Mouse (Mus musculus) heart, embryonic 13.5 days (tissue): Measurements from ENCODE around the gene Scn4a. TPM values are rescaled to one million over a fixed set of nuclear protein-coding genes. Genes with fewer than 3 reads are reported as not detected.
"Not testable (repeated sequence)": the region's sequence is repeated elsewhere in the genome, so short reads cannot be mapped to it uniquely, and the experiment has no call there.

ENCODE experiments used
- ATAC-seq: fragments of 200-750 bp; cut with Nextera tagmentation; 2 replicates; pipeline ENCODE4 v1.8.0; 2017; ENCODE audit warnings: moderate TSS enrichment; ENCODE audit not compliant: insufficient number of reproducible peaks, low FRiP score, low TSS enrichment; ENCODE audit errors: extremely low read depth
- H3K27ac ChIP-seq: fragments of 300-500 bp; sonication (generic); replicated peaks from 2 replicates; pipeline ENCODE4 v1.5.1; 2015; ENCODE audit warnings: moderate library complexity, mild to moderate bottlenecking, inconsistent platforms
- H3K27me3 ChIP-seq: fragments of 300-500 bp; sonication (generic); replicated peaks from 2 replicates; pipeline ENCODE4 v1.6.1; 2015; ENCODE audit warnings: mild to moderate bottlenecking, inconsistent platforms
- H3K36me3 ChIP-seq: fragments of 300-500 bp; sonication (generic); 2 replicates; pipeline ENCODE4 v1.6.1; 2015; ENCODE audit warnings: mild to moderate bottlenecking, inconsistent platforms
- H3K4me1 ChIP-seq: fragments of 300-500 bp; sonication (generic); 2 replicates; pipeline ENCODE4 v1.6.1; 2015; ENCODE audit warnings: inconsistent platforms
- H3K4me2 ChIP-seq: fragments of 300-500 bp; sonication (generic); 2 replicates; pipeline ENCODE4 v1.6.1; 2015; ENCODE audit warnings: inconsistent platforms, mild to moderate bottlenecking, moderate library complexity
- H3K4me3 ChIP-seq: fragments of 300-500 bp; sonication (generic); 2 replicates; pipeline ENCODE4 v1.5.1; 2015; ENCODE audit warnings: moderate library complexity, mild to moderate bottlenecking, inconsistent platforms
- H3K9ac ChIP-seq: fragments of 300-500 bp; sonication (generic); 2 replicates; pipeline ENCODE4 v1.6.1; 2015; ENCODE audit warnings: inconsistent platforms, mild to moderate bottlenecking, moderate library complexity
- H3K9me3 ChIP-seq: fragments of 300-500 bp; sonication (generic); 2 replicates; pipeline ENCODE4 v1.6.1; 2016; ENCODE audit warnings: inconsistent platforms
- WGBS: fragments of 180-500 bp; shearing (Covaris S2); methylation state at CpG from one replicate; pipeline ENCODE4 v1.1.7; 2015; ENCODE audit warnings: mixed read lengths; 5-methylcytosine and 5-hydroxymethylcytosine counted together
- polyA plus RNA-seq: library from polyadenylated mRNA; unstranded; fragments of >200 nt; fragmentation: Nextera tagmentation; extraction: Ambion mirVana; gene quantifications from 2 replicates; pipeline ENCODE4 v1.2.1, GENCODE M21; 2015

Gene Scn4a
- polyA plus RNA-seq, 1 experiment from 2014 or later: 0.08 TPM

DNA sequence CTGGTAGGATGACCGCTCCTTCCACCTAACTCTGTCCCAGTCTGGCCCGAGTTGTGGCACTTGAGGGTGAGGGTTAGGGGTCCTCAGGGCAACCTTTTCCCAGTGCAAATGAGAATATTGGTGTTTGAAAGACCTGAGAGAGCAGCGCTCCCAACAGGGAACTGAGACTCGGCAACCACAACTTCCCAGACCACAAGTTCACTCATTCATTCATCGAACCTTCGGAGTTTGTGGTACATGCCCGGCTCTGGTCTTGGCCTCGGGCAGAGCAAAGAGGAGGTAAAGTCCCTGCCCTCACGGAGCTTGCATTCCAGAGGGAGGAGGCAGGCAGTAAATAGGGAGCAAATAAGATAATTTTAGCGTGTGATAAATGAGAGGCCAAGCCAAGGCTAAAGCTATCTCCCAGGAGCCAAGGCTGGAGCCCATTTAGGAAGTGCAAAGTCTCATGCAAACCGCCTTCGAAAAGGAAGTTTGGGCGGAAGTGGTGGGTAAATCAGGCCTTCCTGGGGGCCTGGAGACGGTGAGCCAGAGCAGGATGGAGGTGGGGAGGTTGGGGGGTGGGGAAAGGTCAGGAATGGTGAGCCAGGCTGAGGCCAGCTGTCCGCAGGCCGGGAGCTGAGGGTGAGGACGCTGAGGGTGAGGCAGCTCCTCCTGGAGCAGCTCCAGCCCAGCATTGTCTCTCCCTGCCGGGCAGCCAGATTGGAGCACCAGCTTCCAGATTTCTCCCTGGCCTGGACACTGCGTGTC lies 2.5 kb upstream of the Scn4a start:
- WGBS: 40% methylated on average over 19 of the region's 19 CpGs
- H3K4me2 ChIP-seq: no peak overlapping the region
- 0 out of 2 replicates have a peak overlapping the region, but pooled peaks have one; percentile 25 for H3K9ac ChIP-seq
- no peaks in the 10 kb centered on the region for H3K27me3 ChIP-seq
- peaks cover 19% of the 10 kb centered on the region for H3K4me1 ChIP-seq
- H3K4me3 ChIP-seq: no peak overlapping the region
- no peaks in the 10 kb centered on the region for H3K9me3 ChIP-seq
- H3K27ac ChIP-seq: peak overlapping the region; percentile 2; the same call in 1 of the 2 replicates
- no peaks in the 10 kb centered on the region for H3K36me3 ChIP-seq
- ATAC-seq: no peak

DNA sequence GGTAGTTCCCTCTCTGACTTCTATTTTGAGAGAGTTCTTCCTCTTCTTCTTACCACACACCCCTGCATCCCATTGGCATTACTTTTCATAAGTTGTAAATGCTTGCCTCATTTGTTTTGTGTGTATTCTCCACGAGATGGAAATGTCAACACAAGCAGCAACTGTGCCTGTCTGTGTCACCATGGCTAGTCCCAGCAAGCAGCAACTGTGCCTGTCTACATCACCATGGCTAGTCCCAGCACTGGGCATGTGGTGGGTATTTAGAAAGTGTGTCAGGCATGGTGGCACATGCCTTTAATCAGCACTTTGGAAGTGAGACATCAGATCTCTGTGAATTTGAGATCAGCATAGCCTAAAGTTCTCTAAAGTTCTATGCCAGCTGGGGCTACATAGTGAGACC lies 1.1 kb upstream of the Scn4a start:
- H3K9ac ChIP-seq: no peak overlapping the region
- ATAC-seq: no peak
- H3K36me3 ChIP-seq: no peaks in the 10 kb centered on the region
- no peaks in the 10 kb centered on the region for H3K9me3 ChIP-seq
- H3K27me3 ChIP-seq: no peaks in the 10 kb centered on the region
- WGBS: 63% methylated on average over 1 of the region's 1 CpGs
- H3K27ac ChIP-seq: no peak overlapping the region
- no peak overlapping the region for H3K4me2 ChIP-seq
- H3K4me3 ChIP-seq: no peak overlapping the region
- peaks cover 19% of the 10 kb centered on the region for H3K4me1 ChIP-seq

DNA sequence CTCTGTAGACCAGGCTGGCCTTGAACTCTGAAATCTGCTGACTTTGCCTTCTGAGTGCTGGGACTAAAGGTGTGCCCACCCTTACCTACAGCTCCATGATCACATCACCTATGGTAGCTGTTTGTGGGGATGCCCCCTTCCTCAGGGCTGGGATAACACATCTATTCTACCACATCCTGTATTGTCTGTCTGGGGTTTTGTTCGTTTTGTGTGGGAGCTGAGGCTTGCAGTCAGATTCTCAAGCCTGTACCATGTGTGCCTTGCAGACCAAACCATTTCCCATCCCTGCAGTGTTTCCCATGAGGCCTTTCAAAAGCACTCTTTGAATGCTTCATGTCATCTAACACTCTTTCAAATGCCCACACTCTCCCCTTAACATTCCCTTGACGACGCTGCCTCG lies 1.1 kb downstream of the Scn4a start:
- H3K4me3 ChIP-seq: no peak overlapping the region

DNA sequence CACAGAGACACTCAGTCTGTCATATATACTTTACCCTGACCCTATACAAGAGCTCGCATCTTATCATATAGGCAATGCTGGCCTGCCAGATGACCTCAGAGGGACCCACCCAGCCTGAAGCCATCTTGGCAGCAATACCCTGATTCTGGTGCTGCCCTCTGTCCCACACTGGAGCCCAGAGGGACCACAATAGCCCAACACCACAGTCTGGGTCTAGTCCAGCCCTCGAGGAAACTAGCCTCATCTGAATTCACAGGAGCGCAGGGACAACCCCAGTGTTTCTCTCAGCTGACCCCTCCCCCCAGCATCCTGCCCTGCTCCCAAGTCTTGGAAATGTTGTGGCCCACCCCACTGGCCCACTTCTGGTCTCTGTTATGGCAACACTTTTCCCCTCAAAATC lies 1.8 kb downstream of the Scn4a start:
- no peaks in the 10 kb centered on the region for H3K36me3 ChIP-seq
- no peak for ATAC-seq
- no peaks in the 10 kb centered on the region for H3K27me3 ChIP-seq
- no peak overlapping the region for H3K27ac ChIP-seq
- H3K4me1 ChIP-seq: peaks cover 19% of the 10 kb centered on the region
- no peaks in the 10 kb centered on the region for H3K9me3 ChIP-seq
- H3K9ac ChIP-seq: no peak overlapping the region
- H3K4me2 ChIP-seq: no peak overlapping the region
- WGBS: 55% methylated on average over 3 of the region's 3 CpGs
- no peak overlapping the region for H3K4me3 ChIP-seq

More for the DNA sequence above, 1.1 kb downstream of the Scn4a start:
- Histone ChIP-seq H3K9ac (no peak overlapping the region), H3K36me3 (no peaks in the 10 kb centered on the region), H3K9me3 (no peaks in the 10 kb centered on the region), H3K27ac (no peak overlapping the region), H3K27me3 (no peaks in the 10 kb centered on the region), H3K4me1 (peaks cover 19% of the 10 kb centered on the region), H3K4me2 (no peak overlapping the region)
- ATAC-seq: no peak
- 40% methylated on average over 4 of the region's 4 CpGs for WGBS

DNA sequence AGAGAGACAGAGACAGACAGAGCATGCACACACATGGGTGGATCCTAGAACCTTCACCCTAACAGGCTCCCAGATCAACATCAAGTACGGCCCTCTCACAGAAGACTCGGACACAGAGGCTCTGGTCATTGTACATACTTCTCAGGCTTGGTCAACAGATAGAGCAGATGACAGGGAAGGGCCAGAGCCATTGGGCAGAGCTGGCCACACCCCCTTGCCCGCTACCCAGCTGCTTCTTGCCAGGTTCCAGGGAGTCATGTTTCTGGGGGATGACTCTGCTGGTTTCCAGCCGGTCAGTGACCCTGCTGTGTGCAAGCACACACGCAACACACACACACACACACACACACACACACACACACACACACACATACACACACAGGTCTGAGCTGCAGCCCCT lies 2.2 kb downstream of the Scn4a start:
- Histone ChIP-seq H3K4me1 (peaks cover 17% of the 10 kb centered on the region), H3K4me2 (no peak overlapping the region), H3K27me3 (no peaks in the 10 kb centered on the region), H3K36me3 (no peaks in the 10 kb centered on the region), H3K27ac (no peak overlapping the region), H3K9me3 (no peaks in the 10 kb centered on the region), H3K4me3 (no peak overlapping the region), H3K9ac (no peak overlapping the region)
- WGBS: 47% methylated on average over 5 of the region's 5 CpGs
- no peak for ATAC-seq

DNA sequence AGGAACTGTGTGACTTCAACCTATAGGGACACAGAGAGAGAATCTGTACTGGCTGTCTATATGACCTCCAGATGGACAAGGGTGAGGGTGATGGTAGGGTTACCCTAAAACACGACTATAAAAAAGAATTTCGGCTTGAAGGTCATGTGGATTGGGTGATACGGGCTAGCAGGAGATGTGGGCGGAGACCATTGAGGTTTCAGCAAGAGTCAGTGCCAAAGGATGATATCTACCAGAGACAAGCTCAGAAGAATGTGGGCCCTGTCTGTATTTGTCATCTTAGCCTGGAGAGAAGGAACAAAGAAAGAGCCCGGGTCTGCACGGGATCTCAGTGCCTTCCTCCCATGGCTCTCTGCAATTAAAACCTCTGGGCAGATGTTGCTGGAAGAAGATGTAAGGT lies 3.3 kb downstream of the Scn4a start:
- Histone ChIP-seq H3K4me2 (no peak overlapping the region), H3K4me3 (no peak overlapping the region), H3K9ac (no peak overlapping the region), H3K27ac (no peak overlapping the region), H3K36me3 (no peaks in the 10 kb centered on the region), H3K27me3 (no peaks in the 10 kb centered on the region), H3K4me1 (peaks cover 10% of the 10 kb centered on the region; the same call in 1 of the 2 replicates), H3K9me3 (no peaks in the 10 kb centered on the region)
- WGBS: 70% methylated on average over 6 of the region's 6 CpGs
- ATAC-seq: no peak

DNA sequence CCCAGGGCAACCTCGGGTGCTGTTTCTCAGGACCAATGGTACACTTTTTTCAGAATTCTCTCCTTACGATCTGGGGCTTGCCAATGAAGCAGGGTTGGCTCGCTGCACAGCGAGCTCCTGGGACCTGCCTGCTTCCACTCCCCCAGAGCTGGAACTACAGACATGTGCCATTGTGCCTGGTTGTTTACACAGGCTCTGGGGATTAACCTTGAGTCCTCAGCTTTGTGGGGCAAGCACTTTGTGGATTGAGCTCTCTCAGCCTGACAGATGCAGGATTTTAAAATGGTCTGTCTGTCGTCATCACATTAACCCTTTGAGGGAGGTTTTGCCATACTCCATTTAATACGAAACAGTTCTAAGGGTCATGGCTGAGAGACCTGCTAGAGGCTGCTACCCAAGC lies 8.2 kb downstream of the Scn4a start:
- Histone ChIP-seq H3K9me3 (no peaks in the 10 kb centered on the region), H3K4me2 (no peak overlapping the region), H3K4me3 (no peak overlapping the region), H3K27ac (no peak overlapping the region), H3K36me3 (no peaks in the 10 kb centered on the region), H3K4me1 (peaks cover 12% of the 10 kb centered on the region), H3K27me3 (peaks cover 6% of the 10 kb centered on the region; the same call in 1 of the 2 replicates), H3K9ac (no peak overlapping the region)
- WGBS: 51% methylated on average over 6 of the region's 6 CpGs
- ATAC-seq: no peak

DNA sequence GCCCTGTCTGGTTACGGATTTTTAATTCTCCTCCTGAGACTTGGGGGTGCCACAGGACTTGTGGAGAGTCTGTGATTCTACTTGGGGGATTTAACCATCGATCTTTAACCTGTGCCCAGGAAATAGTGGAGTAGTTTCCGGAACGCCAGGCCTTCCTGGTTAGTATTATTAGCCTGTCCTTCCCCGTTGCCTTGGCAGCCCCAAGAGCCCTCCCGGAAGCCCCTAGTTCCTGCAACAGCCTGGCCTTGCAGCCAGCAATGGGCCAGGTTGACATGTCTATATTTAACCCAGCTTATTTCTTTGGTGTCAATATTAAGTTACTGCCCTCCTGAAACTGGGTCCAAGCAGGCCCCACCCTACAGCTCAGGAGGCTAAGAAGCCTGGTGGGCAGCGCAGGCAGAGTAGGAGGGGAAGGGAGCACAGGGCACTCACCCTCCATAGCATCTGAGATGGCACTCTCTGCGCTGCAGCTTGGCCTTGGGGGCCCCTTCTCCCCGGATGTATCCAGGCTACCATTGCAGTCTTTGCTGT lies 12.0 kb downstream of the Scn4a start:
- WGBS: 67% methylated on average over 9 of the region's 9 CpGs
- Histone ChIP-seq H3K27me3 (peaks cover 6% of the 10 kb centered on the region; the same call in 1 of the 2 replicates), H3K4me3 (no peak overlapping the region), H3K27ac (no peak overlapping the region), H3K4me2 (no peak overlapping the region), H3K9me3 (no peaks in the 10 kb centered on the region), H3K9ac (0 out of 2 replicates have a peak overlapping the region, but pooled peaks have one; percentile 28), H3K36me3 (no peaks in the 10 kb centered on the region), H3K4me1 (peaks cover 18% of the 10 kb centered on the region)
- no peak for ATAC-seq

DNA sequence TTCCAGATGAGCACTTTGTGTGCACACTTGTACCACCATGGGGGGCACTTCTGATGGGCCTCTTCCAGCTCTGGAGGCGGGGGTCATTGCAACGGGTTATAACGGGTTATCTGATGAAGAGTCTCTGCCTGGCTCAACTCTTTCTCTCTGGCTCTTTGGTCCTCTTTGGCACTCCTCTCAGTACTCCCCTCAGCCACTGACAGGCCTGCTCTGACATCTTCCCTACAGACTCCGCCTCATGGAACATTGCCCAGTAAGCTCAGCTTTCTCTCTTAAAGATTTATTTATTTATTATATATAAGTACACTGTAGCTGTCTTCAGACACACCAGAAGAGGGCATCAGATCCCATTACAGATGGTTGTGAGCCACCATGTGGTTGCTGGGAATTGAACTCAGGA lies 13.8 kb downstream of the Scn4a start:
- WGBS: 80% methylated on average over 4 of the region's 4 CpGs
- not testable (repeated sequence) for ATAC-seq, H3K4me2 ChIP-seq

DNA sequence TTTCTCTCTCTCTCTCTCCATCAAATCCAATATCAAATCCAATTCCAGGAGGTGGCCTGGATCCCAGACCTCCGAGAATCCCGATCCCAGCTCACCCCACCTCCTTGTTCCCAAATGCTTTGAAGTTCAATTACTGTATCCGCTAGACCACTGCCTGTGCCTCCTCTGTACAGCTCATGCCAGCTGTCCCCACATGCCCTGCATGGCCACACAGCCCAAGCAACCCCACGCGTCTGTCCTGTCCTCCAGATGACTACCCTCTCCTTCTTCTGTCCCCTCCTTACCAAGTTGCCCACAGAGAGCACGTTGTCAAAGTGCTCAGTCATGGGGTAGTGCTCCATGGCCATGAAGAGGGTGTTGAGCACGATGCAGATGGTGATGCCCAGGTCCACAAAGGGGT lies 14.2 kb downstream of the Scn4a start:
- Histone ChIP-seq H3K36me3 (no peaks in the 10 kb centered on the region), H3K27me3 (peaks cover 5% of the 10 kb centered on the region; the same call in 1 of the 2 replicates), H3K9me3 (no peaks in the 10 kb centered on the region), H3K4me1 (peaks cover 23% of the 10 kb centered on the region), H3K9ac (no peak overlapping the region), H3K4me2 (no peak overlapping the region), H3K4me3 (no peak overlapping the region), H3K27ac (no peak overlapping the region)
- 73% methylated on average over 7 of the region's 7 CpGs for WGBS
- no peak for ATAC-seq

More for the DNA sequence above, 13.8 kb downstream of the Scn4a start:
- H3K4me3 ChIP-seq, H3K9me3 ChIP-seq, H3K9ac ChIP-seq, H3K27ac ChIP-seq, H3K27me3 ChIP-seq, H3K36me3 ChIP-seq: not testable (repeated sequence)
- H3K4me1 ChIP-seq: peaks cover 19% of the 10 kb centered on the region

DNA sequence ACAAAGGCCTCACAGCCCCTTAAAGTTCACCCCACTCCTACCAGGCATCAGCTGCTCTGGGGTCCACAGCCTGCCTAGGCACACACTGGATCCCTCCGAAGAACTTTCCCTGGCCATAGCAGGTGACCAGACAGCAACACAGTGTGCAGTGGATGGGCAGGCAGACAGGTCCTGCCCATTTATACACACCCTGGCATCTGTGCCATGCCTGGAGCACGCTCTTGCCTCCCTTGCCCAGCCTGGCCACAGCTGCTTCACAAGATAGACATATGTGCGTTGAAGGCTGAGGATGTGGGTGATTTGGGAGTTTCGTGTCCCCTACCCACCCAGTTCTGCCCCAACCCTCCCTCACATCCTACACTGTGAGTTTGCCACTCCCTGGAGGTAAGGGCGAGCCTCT lies 15.1 kb downstream of the Scn4a start:
- WGBS: 78% methylated on average over 5 of the region's 5 CpGs
- Histone ChIP-seq H3K9ac (no peak overlapping the region), H3K27ac (no peak overlapping the region), H3K9me3 (no peaks in the 10 kb centered on the region), H3K4me3 (no peak overlapping the region), H3K36me3 (no peaks in the 10 kb centered on the region), H3K27me3 (no peaks in the 10 kb centered on the region), H3K4me2 (no peak overlapping the region), H3K4me1 (peaks cover 25% of the 10 kb centered on the region)
- ATAC-seq: no peak

DNA sequence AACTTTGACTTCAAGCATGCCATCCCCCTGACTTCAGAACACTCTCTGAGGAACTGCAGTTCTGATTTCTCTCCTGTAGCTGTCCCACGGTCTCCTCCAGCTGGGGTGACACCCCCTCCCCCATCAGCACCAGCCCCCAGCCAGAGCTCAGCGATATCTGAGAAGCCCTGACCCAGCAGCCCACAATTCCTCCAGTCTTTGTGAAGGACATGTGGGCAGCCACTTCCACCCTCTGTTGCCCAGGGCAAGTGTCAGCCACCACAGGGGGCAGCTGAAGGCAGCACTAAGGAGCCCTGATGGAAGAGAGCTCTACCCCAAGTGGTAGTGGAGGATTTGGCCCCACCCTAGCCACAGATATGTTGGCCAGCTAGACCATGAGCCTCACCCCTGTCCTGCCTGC lies 19.0 kb downstream of the Scn4a start:
- H3K4me1 ChIP-seq: peaks cover 37% of the 10 kb centered on the region
- WGBS: 3% methylated on average over 2 of the region's 2 CpGs
- no peaks in the 10 kb centered on the region for H3K36me3 ChIP-seq
- H3K9ac ChIP-seq: no peak overlapping the region
- H3K9me3 ChIP-seq: no peaks in the 10 kb centered on the region
- H3K4me2 ChIP-seq: no peak overlapping the region
- no peak overlapping the region for H3K27ac ChIP-seq
- no peak overlapping the region for H3K4me3 ChIP-seq
- H3K27me3 ChIP-seq: no peaks in the 10 kb centered on the region
- no peak for ATAC-seq
